Mouse (Mus musculus): ENCODE measurements around the gene Cyp51. TPM values are rescaled to one million over a fixed set of nuclear protein-coding genes. Genes with fewer than 3 reads are reported as not detected.

Gene Cyp51
- polyA plus RNA-seq, 1 experiment from 2014 or later = 164 TPM

DNA sequence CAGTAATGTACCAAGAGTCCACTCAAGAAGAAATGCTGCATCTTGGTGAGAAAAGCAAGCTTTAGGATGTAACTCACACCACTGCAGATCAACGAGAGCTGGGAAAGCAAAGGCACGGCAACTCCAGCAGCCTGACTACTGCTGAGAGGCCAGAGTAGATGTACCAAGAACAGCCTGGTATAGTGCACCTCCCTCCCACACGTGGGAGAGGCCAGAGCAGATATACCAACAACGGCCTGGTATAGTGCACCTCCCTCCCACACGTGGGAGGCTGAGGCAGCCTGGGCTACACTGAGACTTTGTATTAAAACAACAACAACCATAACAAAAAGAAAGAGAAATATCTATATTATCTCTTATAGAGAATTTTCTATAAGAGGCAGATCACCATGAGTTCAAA, 16.4 kb downstream of the Cyp51 start:
- no peak for DNase-seq (ENCODE audit: low spot score)
- H3K36me3 ChIP-seq (ENCODE audit: control insufficient read depth, insufficient read depth, low read length) = peaks cover 18% of the 10 kb centered on the region; the same call in 1 of the 2 replicates
- ATAC-seq (ENCODE audit: insufficient read depth, low FRiP score, low TSS enrichment) = no peak
- no peak overlapping the region for H3K9ac ChIP-seq (ENCODE audit: low read length)
- no peak overlapping the region for H3K27ac ChIP-seq (ENCODE audit: low read depth, low read length)
- no peak overlapping the region for H3K4me3 ChIP-seq (ENCODE audit: low read depth, low read length)
- H3K9me3 ChIP-seq (ENCODE audit: control insufficient read depth, low read length) = no peaks in the 10 kb centered on the region
- H3K4me1 ChIP-seq (ENCODE audit: control insufficient read depth, insufficient read depth, low read length) = no peaks in the 10 kb centered on the region
- H3K27me3 ChIP-seq (ENCODE audit: control insufficient read depth, insufficient read depth, low read length) = no peaks in the 10 kb centered on the region
- 90% methylated on average over 5 of the region's 5 CpGs for WGBS
- H3K4me2 ChIP-seq (ENCODE audit: low read depth) = no peak overlapping the region

- ATAC-seq (ENCODE audit: insufficient read depth, low FRiP score, low TSS enrichment) (no peak), DNase-seq (ENCODE audit: low spot score) (no peak)
- Histone ChIP-seq H3K36me3 (ENCODE audit: control insufficient read depth, insufficient read depth, low read length) (peaks cover 17% of the 10 kb centered on the region; the same call in 1 of the 2 replicates), H3K4me2 (ENCODE audit: low read depth) (no peak overlapping the region), H3K27me3 (ENCODE audit: control insufficient read depth, insufficient read depth, low read length) (no peaks in the 10 kb centered on the region), H3K4me3 (ENCODE audit: low read depth, low read length) (no peak overlapping the region), H3K4me1 (ENCODE audit: control insufficient read depth, insufficient read depth, low read length) (no peaks in the 10 kb centered on the region), H3K9me3 (ENCODE audit: control insufficient read depth, low read length) (no peaks in the 10 kb centered on the region), H3K27ac (ENCODE audit: low read depth, low read length) (no peak overlapping the region), H3K9ac (ENCODE audit: low read length) (no peak overlapping the region)
- 83% methylated on average over 4 of the region's 4 CpGs for WGBS
Observed at GRCm38 (mm10) chr5:4086309-4086708, 18.2 kb downstream of the Cyp51 start.

- Histone ChIP-seq H3K36me3 (ENCODE audit: control insufficient read depth, insufficient read depth, low read length) (peaks cover 18% of the 10 kb centered on the region; the same call in 1 of the 2 replicates), H3K27me3 (ENCODE audit: control insufficient read depth, insufficient read depth, low read length) (no peaks in the 10 kb centered on the region), H3K27ac (ENCODE audit: low read depth, low read length) (no peak overlapping the region), H3K9ac (ENCODE audit: low read length) (no peak overlapping the region), H3K4me2 (ENCODE audit: low read depth) (no peak overlapping the region), H3K9me3 (ENCODE audit: control insufficient read depth, low read length) (no peaks in the 10 kb centered on the region), H3K4me3 (ENCODE audit: low read depth, low read length) (no peak overlapping the region), H3K4me1 (ENCODE audit: control insufficient read depth, insufficient read depth, low read length) (no peaks in the 10 kb centered on the region)
- DNase-seq (ENCODE audit: low spot score) = no peak
- 97% methylated on average over 7 of the region's 7 CpGs for WGBS
- ATAC-seq (ENCODE audit: insufficient read depth, low FRiP score, low TSS enrichment) = no peak
Observed at GRCm38 (mm10) chr5:4084948-4085347, 19.6 kb downstream of the Cyp51 start.

DNA sequence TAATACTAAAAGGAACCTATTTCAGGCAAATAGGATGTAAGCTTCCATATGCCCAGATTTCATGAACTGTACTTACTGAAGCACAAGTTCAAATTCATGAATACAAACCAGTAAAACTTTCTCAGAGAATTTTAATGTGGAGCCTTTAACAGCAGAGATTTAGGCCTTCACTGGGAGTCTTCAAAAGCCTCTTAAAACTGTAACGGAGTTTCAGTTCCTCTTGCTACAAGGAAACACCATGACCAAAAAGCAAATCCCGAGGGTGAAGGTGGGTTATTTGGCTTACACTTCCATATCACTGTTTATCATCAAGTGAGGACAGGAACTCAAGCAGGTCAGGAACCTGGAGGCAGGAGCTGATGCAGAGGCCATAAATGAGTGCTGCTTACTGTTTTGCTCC, 23.0 kb downstream of the Cyp51 start:
- Histone ChIP-seq H3K4me2 (ENCODE audit: low read depth) (no peak overlapping the region), H3K36me3 (ENCODE audit: control insufficient read depth, insufficient read depth, low read length) (peaks cover 19% of the 10 kb centered on the region; the same call in 1 of the 2 replicates), H3K4me3 (ENCODE audit: low read depth, low read length) (no peak overlapping the region), H3K4me1 (ENCODE audit: control insufficient read depth, insufficient read depth, low read length) (no peaks in the 10 kb centered on the region), H3K27ac (ENCODE audit: low read depth, low read length) (no peak overlapping the region), H3K9ac (ENCODE audit: low read length) (no peak overlapping the region), H3K27me3 (ENCODE audit: control insufficient read depth, insufficient read depth, low read length) (no peaks in the 10 kb centered on the region), H3K9me3 (ENCODE audit: control insufficient read depth, low read length) (no peaks in the 10 kb centered on the region)
- ATAC-seq (ENCODE audit: insufficient read depth, low FRiP score, low TSS enrichment) = no peak
- no peak for DNase-seq (ENCODE audit: low spot score)
- WGBS = 91% methylated on average over 2 of the region's 2 CpGs

- H3K36me3 ChIP-seq (ENCODE audit: control insufficient read depth, insufficient read depth, low read length) = peaks cover 17% of the 10 kb centered on the region; the same call in 1 of the 2 replicates
- ATAC-seq (ENCODE audit: insufficient read depth, low FRiP score, low TSS enrichment) = no peak
Observed at GRCm38 (mm10) chr5:4080861-4081260, 23.7 kb downstream of the Cyp51 start.

GRCm38 (mm10) chr5:4079086-4079485, 25.5 kb downstream of the Cyp51 start:
- DNase-seq (ENCODE audit: low spot score) = no peak
- ATAC-seq (ENCODE audit: insufficient read depth, low FRiP score, low TSS enrichment) = no peak
- Histone ChIP-seq H3K4me1 (ENCODE audit: control insufficient read depth, insufficient read depth, low read length) (no peaks in the 10 kb centered on the region), H3K27me3 (ENCODE audit: control insufficient read depth, insufficient read depth, low read length) (no peaks in the 10 kb centered on the region), H3K4me3 (ENCODE audit: low read depth, low read length) (no peak overlapping the region), H3K9ac (ENCODE audit: low read length) (no peak overlapping the region), H3K36me3 (ENCODE audit: control insufficient read depth, insufficient read depth, low read length) (peaks cover 14% of the 10 kb centered on the region; the same call in 1 of the 2 replicates), H3K4me2 (ENCODE audit: low read depth) (no peak overlapping the region), H3K9me3 (ENCODE audit: control insufficient read depth, low read length) (no peaks in the 10 kb centered on the region), H3K27ac (ENCODE audit: low read depth, low read length) (no peak overlapping the region)
- 95% methylated on average over 3 of the region's 3 CpGs for WGBS

More at GRCm38 (mm10) chr5:4080861-4081260, 23.7 kb downstream of the Cyp51 start:
- no peaks in the 10 kb centered on the region for H3K27me3 ChIP-seq (ENCODE audit: control insufficient read depth, insufficient read depth, low read length)
- H3K4me3 ChIP-seq (ENCODE audit: low read depth, low read length) = no peak overlapping the region
- WGBS = 90% methylated on average over 2 of the region's 2 CpGs
- H3K4me1 ChIP-seq (ENCODE audit: control insufficient read depth, insufficient read depth, low read length) = no peaks in the 10 kb centered on the region
- no peak for DNase-seq (ENCODE audit: low spot score)
- no peaks in the 10 kb centered on the region for H3K9me3 ChIP-seq (ENCODE audit: control insufficient read depth, low read length)
- H3K27ac ChIP-seq (ENCODE audit: low read depth, low read length) = no peak overlapping the region
- H3K4me2 ChIP-seq (ENCODE audit: low read depth) = no peak overlapping the region
- no peak overlapping the region for H3K9ac ChIP-seq (ENCODE audit: low read length)

DNA sequence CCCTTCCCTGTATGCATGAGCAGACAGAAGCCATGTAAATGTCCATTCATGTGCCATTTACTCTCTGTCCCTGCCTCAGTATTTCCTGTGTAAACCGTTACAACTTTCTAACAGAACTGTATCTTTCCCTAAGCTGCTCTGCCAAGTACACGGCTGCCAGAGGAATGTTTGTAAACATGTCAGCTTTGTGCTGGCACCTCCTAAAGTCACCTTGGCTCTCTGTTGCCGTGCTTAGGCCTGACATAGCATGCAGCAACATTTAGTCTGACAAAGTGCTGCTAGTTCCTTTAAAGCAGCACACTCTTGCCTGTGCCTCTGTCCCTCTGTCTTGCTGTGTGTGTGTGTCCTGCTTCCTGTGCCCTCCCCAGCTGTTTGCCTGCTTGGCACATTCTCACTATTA, 37.3 kb downstream of the Cyp51 start:
- 91% methylated on average over 3 of the region's 3 CpGs for WGBS
- DNase-seq (ENCODE audit: low spot score) (no peak), ATAC-seq (ENCODE audit: insufficient read depth, low FRiP score, low TSS enrichment) (no peak)

DNA sequence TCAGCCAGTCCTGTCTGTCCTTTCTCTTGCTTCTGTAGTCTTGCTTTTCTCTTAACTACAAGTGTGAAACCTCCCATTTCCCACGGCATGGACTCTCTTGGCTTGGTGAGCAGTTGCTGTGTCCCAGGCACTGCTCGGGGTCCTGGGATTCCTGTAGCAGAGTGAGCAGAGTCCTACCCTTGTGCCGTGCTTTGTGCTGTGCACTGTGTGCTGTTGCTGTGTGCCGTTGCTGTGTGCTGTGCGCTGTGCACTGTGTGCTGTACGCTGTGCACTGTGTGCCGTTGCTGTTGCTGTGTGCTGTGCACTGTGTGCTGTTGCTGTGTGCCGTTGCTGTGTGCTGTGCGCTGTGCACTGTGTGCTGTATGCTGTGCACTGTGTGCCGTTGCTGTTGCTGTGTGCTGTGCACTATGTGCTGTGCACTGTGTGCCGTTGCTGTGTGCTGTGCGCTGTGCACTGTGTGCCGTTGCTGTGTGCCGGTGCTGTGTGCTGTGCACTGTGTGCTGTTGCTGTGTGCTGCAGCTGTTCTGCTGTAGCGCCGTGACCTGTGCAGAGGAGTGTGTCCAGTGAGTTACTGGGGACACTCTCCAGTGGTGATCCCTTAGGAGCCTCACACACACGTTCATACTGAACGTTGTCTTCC, 38.0 kb downstream of the Cyp51 start:
- 96% methylated on average over 18 of the region's 18 CpGs for WGBS
- peaks cover 16% of the 10 kb centered on the region for H3K36me3 ChIP-seq (ENCODE audit: control insufficient read depth, insufficient read depth, low read length)
- no peak for ATAC-seq (ENCODE audit: insufficient read depth, low FRiP score, low TSS enrichment)

More for the DNA sequence above, 37.3 kb downstream of the Cyp51 start:
- no peak overlapping the region for H3K4me2 ChIP-seq (ENCODE audit: low read depth)
- H3K27ac ChIP-seq (ENCODE audit: low read depth, low read length) = no peak overlapping the region
- H3K27me3 ChIP-seq (ENCODE audit: control insufficient read depth, insufficient read depth, low read length) = no peaks in the 10 kb centered on the region
- H3K9ac ChIP-seq (ENCODE audit: low read length) = no peak overlapping the region
- peaks cover 14% of the 10 kb centered on the region for H3K36me3 ChIP-seq (ENCODE audit: control insufficient read depth, insufficient read depth, low read length)
- no peaks in the 10 kb centered on the region for H3K4me1 ChIP-seq (ENCODE audit: control insufficient read depth, insufficient read depth, low read length)
- no peaks in the 10 kb centered on the region for H3K9me3 ChIP-seq (ENCODE audit: control insufficient read depth, low read length)
- H3K4me3 ChIP-seq (ENCODE audit: low read depth, low read length) = no peak overlapping the region

DNA sequence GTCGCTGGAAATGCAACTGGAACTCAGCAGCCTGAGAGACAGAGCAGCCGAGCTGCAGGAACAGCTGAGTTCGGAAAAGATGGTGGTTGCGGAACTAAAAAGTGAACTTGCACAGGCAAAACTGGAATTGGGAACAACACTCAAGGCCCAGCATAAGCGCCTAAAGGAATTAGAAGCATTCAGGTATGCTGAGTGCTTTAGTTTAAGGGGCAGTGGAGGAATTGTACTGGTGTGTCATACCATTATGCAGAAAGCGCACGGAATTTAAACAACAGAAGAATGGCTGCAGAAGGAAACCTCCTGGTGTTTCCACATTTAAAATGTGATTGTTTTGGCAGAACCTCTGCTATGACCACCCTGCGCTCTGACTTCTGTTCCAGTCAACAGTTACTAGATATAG, 44.2 kb downstream of the Cyp51 start:
- DNase-seq (ENCODE audit: low spot score) (no peak), ATAC-seq (ENCODE audit: insufficient read depth, low FRiP score, low TSS enrichment) (no peak)
- Histone ChIP-seq H3K4me2 (ENCODE audit: low read depth) (no peak overlapping the region), H3K27me3 (ENCODE audit: control insufficient read depth, insufficient read depth, low read length) (no peaks in the 10 kb centered on the region), H3K27ac (ENCODE audit: low read depth, low read length) (no peak overlapping the region), H3K36me3 (ENCODE audit: control insufficient read depth, insufficient read depth, low read length) (peaks cover 24% of the 10 kb centered on the region), H3K4me1 (ENCODE audit: control insufficient read depth, insufficient read depth, low read length) (no peaks in the 10 kb centered on the region), H3K9ac (ENCODE audit: low read length) (no peak overlapping the region), H3K9me3 (ENCODE audit: control insufficient read depth, low read length) (no peaks in the 10 kb centered on the region), H3K4me3 (ENCODE audit: low read depth, low read length) (no peak overlapping the region)
- WGBS = 92% methylated on average over 8 of the region's 8 CpGs

More for the DNA sequence above, 38.0 kb downstream of the Cyp51 start:
- Histone ChIP-seq H3K9ac (ENCODE audit: low read length) (no peak overlapping the region), H3K4me2 (ENCODE audit: low read depth) (no peak overlapping the region), H3K9me3 (ENCODE audit: control insufficient read depth, low read length) (no peaks in the 10 kb centered on the region), H3K27ac (ENCODE audit: low read depth, low read length) (no peak overlapping the region), H3K4me1 (ENCODE audit: control insufficient read depth, insufficient read depth, low read length) (no peaks in the 10 kb centered on the region), H3K27me3 (ENCODE audit: control insufficient read depth, insufficient read depth, low read length) (no peaks in the 10 kb centered on the region), H3K4me3 (ENCODE audit: low read depth, low read length) (no peak overlapping the region)
- no peak for DNase-seq (ENCODE audit: low spot score)

All from neural tube, embryonic 11.5 days (tissue).